Mouse (Mus musculus): ENCODE data around the gene Csf1.
A peak's percentile ranks its signal among the peaks of the same experiment; 100 is the strongest.
"Not testable (repeated sequence)": the region's sequence is repeated elsewhere in the genome, so short reads cannot be mapped to it uniquely, and the experiment has no call there.

Gene Csf1

DNA sequence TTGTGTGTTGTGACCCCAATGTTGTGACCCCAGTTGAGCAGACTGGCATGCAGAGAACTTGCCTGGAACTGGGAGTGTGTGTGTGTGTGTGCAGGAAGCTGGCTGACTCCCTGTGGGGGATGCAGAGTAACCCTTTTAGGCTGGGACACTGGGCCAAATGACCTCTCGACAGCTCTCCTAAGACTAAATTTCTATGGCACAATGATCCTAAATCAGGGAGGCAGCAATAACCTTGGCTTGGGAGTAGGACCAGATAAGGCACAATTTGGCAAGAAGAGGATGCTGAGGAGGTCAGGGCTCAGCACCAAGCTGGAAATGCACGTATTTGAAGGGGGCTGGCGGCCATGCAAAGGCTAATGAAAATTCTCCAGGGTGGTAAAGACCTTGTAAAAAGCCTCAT, 14.2 kb downstream of the Csf1 start:
- no peak for DNase-seq

DNA sequence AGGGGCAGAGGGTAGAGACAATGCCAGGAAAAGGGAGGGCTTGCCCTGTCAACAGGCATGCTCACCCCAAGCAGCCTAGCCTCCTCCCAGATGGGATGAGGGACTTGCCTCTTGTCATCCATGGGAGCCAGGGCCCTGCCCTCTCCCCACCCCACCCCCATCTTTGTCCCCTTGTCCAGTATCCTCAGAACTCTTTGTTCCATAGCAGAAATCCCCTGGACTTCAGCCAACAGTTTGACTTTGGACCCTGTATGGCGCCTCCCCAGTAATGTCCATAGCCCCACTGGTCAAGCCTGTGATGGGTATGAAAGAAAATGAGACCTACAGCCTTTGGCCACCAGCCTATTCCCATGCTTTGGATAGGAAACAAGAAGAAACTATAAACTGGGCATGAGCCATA, 16.6 kb downstream of the Csf1 start:
- DNase-seq = no peak

DNA sequence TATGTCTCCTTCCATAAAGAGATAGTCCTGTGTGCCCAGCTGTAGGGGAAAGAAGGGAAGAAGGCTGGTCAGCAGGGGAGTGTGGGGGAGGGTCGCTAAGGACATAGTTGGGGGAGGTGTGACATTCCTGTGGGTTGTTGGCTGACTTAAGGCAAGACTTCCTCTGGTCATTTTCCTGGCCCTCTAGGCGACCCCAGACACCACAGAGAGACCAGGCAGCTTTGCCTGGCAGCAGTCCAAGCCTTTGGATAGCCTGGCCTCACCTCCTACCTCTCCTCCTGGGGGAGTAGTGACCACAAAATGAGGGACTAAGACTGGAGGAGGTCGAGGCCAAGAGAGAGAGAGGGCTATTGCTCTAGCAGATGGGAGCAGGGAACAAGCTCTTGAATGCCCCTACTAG, 17.2 kb downstream of the Csf1 start:
- DNase-seq = no peak

DNA sequence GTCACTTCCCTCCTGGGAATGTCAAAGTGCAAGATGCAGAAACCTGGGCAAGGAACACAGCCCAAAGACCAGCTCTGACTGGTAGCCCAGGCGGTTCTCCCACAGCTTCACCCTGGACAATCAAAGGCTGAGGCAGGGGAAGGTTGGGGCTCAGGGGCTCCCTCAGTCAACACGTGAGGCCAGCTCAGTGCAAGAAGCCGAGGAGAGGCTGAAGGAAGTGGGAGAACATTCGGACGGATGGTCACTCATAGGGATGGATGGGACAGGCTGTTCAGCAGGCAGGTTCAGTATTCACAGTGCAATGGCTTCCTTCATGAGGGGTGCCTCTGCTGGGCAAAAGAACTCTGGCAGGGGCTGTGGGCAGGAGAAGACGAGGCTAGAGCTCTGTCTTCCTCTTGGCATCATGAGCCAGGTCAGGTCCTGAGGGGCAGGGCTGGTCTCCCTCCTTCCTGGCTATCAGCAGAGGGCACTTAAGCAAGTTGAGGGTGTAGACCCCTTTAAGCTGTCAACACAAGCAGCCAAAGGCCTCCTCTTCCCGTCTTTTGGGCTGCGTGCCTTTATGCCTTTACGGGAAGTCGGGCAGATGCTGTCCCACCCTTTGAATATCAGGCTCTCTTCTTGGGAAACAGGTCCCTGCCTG, 18.1 kb downstream of the Csf1 start:
- peak in 1 of 2 experiments; percentile 1 for DNase-seq

DNA sequence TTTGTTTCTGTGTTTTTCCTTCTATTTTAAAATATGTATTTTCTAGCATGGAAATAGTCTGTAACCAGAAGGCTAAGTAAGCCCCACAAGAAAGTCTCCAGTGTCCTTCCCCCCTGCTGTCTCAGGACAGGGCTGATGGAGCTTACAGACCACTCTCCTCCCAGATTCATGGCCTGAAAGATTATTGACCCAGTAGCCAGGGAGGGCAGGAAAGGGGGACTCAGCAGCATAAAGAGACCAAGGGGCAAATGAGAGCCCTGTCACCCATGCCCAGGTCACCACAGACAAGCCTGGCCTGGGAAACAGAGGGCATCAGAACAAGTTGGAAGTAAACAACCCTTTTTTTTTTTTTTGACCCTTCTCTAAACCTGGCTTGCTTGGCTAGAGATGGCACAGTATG, 18.9 kb downstream of the Csf1 start:
- no peak for DNase-seq

DNA sequence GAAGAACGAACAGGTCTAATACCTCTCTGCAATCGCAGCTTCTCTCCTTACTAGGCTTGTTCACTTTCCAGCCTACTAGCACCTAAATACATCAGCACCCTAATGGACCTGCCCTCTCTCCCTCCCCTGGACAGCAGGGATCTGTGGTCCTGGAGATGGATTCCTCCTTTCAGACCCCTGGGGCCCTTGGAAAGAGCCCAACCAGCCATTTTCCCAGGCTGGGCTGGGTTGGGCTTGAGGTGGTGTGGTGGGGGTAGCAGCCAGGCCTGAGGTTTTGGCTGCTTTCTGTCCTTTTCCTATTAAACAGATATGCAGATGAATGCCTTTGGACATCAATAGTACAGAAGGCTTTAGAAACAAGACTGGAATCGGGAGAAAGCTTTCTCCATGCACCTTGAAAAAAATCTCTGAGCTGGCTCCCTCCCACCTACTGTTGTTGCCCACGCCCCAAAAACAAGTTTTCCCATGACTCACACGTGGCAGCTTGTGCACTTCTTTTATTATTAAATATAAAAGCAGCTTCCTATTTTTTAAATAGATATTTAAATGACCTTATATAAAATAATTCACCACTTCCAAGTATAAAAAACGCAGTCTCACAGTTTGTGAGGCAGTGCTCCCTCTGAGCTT, 19.6 kb downstream of the Csf1 start:
- DNase-seq = peak in 1 of 2 experiments; percentile 14

DNA sequence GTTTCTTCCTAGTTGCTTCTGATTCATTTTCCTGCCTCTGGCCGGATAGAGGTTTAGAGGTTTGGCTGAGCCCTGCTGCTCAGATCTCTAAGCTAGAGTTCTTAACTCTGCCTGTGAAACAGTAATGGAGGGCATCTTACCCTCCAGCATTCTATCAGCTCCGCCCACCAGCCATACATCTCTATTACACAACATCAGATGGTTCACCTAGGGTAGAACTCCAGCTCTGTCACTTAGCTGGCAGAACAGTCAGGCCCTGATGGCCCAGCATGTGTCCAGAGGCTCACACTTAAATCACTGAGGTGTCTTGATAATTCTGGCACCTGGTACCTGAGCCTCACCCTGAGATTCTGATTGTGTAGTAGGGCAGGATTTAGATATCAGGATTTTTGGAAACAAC, 20.3 kb downstream of the Csf1 start:
- DNase-seq = peak in 1 of 2 experiments; percentile 1

DNA sequence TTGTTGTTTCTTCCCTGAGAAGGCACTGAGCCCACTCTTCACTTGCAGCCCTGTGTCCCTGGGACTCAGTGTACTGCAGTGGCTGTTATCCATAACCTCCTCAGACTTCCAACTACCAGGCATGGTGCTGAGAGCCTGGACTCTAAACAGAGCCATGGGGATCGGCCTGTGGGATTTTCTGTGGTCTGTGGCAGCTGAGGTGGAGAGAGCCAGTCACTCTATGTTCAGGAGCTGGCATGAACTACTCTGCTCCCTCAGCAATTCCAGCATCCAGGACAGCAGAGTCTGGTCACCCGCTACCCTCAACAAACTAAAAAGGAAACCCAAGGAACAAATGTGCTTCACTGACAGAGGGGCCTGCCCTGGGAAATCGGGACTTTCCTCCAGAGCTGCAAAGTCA, 20.8 kb downstream of the Csf1 start:
- DNase-seq = no peak

DNA sequence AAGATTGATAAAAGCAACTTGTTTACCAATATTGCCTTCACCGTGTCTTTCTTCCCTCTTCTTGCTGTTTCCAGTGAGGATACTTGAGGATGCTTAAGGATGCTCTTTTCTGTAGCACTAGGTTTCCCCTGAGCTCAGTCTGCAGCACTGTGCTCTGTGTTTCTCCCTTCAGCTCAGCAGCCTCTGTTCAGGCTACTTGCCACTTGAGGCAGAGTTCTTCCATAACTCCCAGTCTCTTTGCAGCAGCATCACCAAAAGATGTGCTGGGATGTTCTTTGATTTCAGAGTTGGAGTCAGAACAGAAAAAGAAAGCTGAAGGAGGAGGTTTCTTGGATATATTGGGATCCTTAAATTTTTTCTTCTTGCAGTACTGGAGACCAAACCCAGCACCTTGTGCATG, 21.6 kb downstream of the Csf1 start:
- DNase-seq = no peak

DNA sequence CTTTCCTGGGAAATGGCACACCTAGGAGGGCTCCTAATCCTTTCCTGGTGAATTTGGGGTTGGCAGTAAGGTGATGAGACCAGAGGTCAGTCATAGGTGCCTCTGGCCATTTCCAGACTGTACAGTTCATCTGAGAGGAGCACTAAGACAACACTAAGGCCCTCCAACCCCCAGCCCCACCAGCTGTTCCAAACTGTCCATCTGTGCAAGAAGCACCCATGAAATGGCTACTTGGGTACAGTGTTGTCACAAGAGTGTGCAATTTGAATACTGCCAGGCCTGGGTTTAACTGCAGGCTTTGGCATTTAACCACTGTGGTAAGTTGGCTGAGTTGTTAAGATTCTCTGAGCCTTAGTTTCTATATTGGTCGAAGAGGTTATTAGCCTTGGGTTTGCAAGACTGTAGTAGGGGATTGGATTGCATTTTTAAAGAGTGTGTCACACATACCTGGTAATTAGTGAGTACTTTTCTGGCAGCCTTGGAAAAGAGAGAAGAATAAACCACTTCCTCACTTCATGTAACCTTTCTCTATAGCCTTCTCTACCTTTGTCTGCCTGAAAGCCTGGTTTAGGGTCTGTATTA, 22.6 kb downstream of the Csf1 start:
- DNase-seq = no peak

DNA sequence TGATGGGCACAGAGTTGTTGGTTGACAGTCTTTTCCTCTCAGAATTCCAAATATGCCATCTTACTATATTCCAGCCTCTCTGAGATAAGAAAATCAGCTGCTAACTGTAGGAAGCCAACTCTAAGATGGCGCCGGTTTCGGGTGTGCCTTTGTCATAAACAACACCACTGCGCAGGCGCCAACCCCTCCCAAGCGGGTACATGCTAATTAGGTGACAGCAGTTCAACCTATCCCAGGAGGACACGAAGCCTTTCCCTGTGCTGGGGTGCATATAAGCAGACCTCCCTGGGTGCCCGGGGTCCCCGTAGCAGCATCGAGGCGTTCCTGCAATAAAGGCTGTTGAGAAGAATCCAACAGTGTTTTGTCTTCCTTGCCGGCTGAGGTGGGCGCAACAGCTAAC, 24.6 kb downstream of the Csf1 start:
- not testable (repeated sequence) for DNase-seq

DNA sequence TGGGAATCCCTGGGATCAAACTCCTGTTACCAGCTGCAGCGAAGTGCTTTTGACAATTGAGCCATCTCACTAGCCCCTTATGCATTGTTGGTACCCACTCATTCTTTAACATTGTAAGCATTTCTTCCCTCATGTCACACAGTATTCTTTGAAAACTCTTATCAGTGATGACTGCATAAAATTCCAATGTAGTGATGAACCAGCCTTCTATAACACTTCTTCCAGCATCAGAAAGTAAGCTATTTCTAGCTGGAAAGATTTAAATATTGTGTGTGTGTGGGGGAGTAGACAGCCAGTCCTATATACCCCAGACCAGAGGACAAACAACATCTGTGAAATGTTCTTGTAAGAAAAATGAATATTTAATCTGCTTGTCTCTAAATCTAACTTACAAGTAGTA, 26.9 kb downstream of the Csf1 start:
- no peak for DNase-seq

DNA sequence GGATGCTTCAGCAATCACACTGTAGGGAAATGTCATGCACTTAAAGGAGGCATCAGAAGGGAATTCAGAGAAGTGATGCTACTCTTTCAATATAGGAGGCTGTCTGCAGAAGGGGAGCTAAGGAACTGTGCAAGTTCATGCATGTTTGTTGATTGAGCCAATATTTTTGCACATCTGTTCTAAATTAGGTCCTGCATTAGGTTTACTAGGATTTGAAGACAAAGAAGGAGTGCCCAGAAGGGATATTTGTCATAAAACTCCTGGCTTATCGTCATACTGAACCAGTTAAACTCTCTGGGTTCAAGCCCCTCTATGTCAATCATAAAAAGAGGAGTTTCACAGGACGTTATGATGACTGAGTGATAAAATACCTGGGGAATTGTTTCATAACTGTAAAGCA, 30.0 kb downstream of the Csf1 start:
- DNase-seq = no peak

DNA sequence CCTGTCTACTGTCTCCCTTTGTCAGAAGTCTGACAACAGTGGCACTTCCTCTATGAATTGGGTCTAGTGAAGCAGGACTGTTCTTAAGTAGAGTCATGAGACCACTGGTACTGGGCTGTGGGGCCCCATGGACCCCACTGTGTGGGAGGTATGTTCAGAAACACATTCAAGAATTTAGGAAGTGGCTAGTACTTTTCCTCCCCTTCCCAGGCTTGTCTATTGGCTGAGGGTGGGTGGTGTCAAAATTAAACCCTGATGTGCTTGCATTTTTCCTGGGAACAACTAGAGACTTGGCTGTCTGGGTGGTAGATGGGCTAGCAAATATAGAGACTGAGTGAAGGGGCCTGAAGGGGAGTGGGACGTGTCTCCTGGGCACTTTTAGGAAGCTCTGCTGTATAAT, 31.8 kb downstream of the Csf1 start:
- DNase-seq = no peak

DNA sequence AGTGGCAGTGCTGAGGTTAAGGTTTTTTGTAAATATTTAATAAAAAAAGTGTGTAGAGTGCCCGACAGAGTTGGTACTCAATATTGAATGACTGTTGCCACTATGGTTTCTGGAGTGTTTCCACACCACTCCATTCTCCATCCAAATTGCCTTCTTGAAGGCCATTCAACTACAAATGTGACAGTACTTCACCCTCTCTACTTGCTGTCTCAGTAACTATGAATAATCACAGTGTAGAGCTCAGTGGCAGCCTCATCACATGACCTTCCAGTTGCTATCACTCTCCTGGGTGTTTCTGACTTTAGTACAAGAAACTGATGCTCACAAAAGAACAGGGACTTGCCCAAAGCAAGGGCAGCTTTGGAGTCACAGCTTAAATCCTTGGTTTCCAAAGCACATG, 44.3 kb downstream of the Csf1 start:
- DNase-seq = no peak

DNA sequence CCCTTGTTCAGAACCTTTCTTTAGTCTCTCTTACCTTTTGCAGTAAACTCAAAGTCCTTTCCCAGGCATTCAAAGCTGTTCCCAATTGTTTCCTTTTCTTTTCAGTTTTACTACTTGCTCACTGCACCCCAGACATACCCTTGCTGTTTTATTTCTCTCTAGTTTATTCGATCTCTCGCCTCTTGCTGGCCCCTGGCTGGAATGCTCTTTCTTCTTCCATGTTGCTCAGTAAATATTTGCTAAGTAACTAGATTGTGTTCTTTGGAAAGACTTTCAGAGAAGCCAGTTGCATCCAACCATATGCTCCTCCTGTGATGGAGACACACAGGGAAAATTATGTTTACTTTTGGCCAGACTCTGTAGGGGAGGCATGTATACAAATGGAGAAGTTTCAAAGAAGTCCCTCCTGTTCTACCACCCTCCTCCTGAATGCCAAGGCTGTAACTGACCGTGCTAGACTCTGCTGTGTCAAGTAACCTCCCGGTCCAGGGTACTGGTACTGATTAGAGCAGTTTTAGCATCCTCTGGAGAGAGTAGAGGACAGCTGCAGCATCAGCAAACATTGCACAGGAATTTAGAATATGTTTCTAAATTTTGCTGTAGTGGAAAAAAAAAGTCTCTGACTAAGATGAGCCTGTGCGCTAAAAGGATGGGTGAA, 45.9 kb downstream of the Csf1 start:
- no peak for DNase-seq

DNA sequence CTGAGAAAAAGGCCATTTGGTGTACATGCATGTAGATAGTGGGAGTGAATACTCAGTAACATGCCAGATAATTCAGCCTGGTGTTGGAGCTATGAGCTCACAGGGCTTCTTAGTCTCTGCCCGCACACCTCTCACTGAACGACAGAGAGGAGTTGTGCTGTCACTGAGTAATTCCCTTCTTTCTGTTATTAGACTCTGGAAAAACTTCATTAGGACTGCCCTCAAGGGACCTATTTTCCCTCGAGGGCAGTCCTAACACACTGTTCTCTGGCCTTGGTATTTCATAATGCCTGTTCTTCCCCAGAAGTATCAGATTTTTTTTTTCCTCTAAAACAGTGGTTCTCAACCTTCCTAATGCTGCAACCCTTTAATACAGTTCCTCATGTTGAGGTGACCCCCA, 48.2 kb downstream of the Csf1 start:
- DNase-seq = no peak

DNA sequence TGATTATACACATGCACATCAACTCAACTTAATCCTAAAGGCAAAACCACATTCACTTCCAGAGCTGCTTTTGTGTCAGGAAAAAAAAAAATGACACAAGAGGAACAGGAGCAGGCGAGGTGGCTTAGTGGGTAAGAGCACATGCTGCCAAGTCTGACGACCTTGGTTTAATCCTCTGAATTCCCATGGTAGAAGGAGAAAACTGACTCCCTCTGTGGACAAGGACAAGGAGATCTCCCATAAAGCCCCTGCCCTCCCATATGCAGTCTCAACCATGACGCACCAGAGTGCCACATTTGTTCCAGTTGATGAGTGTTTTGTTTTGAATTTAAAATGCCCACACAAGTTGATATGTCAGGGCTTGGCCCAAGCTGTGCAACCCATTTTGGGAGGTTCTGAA, 51.1 kb downstream of the Csf1 start:
- DNase-seq = no peak

DNA sequence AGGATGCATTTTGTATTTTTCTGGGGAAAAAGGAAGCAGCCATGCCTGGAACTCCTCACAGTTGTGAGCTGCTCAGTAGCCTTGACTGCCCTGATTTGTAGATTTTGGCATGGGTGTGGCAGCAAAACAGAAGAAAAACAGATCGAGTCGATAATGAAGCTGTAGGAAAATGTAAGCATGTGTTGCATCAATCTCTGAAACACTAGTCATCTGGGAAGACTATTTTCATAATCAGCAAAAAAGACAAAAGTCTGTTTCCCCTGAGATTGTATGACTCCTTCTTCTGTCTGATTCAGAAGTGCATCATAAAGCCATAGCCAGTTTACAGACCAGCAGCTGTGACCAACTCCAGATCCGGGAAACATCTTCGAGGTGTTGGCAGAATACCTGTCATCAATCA, 53.0 kb downstream of the Csf1 start:
- DNase-seq = no peak

DNA sequence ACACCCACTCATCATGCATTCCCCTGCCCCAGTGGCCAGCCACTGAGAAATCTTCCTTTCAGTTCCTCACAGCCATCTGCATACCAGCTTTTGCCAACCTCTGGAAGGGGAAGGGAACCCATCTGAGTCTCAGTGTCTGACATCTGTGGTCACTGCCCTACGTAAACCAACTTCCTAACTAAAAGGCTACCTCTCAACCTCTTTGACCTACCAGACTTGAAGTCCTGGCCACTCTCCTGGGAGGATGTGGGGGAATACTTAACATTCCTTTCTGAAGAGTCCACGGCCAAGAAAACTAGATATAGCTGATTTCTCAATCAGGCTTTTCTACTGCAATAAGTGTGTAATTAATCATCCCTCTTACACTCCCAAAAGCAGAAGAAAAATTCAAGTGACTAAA, 54.1 kb downstream of the Csf1 start:
- DNase-seq = no peak

DNA sequence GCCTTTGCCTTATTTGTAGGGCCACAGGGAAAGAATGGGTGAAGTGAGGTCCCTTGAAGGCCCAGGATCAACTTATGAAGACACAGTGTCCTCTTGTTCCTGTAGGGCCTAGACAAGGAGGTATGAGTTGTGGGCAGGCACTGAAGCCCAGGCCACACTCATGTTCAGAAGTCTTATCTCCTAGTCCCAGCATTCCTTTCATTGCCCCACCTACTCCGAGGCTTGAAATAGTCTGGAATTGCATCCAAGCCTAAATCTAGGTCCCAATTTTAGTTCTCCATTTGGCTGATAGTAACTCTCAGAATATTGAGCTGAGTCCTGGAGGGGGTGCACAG, 55.9 kb downstream of the Csf1 start:
- DNase-seq = no peak

DNA sequence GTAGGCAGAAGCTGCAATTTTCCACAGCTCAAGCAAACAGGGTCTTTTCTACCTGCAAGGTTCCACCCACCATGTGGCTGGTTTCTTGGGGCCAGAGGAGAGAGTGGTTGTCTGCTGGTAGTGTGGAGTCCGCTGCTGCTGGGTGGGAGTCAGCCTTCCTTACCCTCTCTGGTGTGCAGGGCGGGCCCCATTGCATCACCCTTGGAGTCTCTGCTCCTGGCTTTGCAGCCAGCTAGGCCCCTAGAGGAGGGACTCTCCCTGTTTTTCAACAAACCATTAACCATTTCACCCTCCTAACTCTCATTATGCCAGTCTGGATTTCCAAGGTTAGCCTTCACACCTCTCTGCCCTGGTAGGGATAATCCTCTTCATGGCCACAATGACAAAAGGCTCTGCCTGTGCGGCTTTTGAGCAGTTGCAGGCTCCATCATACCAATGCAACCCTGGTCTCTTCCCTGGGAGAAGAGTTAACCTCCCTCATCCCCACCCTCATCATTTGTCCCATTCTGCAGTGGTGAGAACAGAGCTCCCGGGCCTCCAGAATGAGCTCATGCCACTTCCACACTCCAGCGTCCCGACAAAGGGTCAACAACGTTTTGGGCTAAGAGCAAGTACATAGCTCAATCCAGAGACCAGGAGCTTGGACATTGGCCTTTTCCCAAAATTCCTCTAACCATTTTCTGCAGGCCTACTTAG, 56.4 kb downstream of the Csf1 start:
- no peak for DNase-seq

DNA sequence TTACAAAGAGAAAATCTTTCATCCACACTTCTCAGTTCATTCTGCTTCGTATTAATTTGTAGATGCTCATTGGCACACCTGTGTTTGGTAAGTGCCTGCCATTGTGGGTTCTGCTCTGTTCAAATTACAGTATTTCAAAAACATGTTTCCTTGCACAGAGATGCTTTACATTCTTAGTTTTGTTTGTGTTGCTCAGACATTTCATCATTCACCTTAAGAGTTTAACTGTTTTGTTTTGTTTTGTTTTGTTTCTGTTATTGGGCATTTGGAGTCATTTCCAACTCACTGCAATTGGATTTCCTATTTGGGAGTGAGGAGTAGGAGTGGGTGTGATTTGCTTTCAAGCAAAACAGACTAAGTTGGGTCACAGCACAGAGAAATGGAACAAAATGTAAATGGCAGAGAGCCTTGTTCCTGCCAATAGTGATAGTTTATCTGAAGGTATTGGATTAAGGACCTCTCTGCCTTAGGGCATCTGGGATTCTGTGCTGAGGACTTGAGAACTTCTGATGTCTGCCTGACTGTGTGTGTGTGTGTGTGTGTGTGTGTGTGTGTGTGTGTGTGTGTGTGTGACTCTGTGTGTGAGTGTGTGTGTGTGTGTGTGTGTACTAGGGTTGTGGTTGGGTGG, 58.4 kb downstream of the Csf1 start:
- DNase-seq = no peak
